Mouse (Mus musculus): ENCODE measurements around the gene Tubb2b.
A peak's percentile ranks its signal among the peaks of the same experiment; 100 is the strongest.
"Not testable (repeated sequence)": the region's sequence is repeated elsewhere in the genome, so short reads cannot be mapped to it uniquely, and the experiment has no call there.

Tubb2b gene

GRCm38 (mm10) chr13:34106999-34107398, 23.3 kb downstream of the Tubb2b start:
- no peak for DNase-seq (ENCODE audit: low spot score)

DNA sequence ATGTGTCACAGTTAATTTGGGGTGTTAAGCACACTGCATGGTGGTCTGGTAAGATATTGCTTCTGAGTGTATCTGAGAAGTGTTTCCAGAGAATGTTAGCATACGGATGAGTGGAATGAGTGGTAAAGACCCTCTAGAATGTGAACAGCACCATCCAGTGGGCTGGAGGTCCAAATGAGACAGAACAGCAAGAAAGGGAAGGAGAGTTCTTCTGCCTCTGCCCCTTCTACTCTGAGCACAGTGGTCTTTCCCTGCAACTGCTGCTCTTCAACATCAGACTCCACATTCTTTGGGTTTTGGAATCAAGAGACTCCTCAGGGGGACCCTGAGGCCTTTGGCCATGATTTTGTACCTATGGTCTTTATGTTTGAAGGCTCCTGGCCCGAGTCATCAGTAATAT, 24.0 kb downstream of the Tubb2b start:
- no peak for DNase-seq (ENCODE audit: low spot score)

DNA sequence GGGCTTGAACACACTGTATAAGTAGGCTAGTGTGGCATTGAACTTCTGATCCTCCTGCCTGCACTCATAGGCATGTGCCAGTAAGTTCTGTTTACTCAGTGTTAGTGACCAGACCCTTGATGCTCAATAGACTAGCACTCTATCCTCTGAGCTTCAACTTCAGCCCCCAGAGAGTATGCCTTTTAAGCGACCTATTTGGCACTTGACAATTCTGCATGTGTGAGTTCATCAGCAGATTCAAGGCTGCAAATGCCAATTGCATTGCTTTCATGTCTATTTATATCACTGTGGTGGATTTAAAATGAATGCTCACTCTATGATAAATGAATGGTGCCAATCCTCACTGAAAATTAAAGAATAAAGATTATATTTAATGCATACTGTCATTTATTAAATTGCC, 24.9 kb downstream of the Tubb2b start:
- DNase-seq (ENCODE audit: low spot score) = no peak

GRCm38 (mm10) chr13:34101908-34102307, 28.4 kb downstream of the Tubb2b start:
- DNase-seq (ENCODE audit: low spot score) = no peak

GRCm38 (mm10) chr13:34101247-34101646, 29.0 kb downstream of the Tubb2b start:
- DNase-seq (ENCODE audit: low spot score) = no peak

GRCm38 (mm10) chr13:34100733-34101132, 29.5 kb downstream of the Tubb2b start:
- DNase-seq (ENCODE audit: low spot score) = no peak

GRCm38 (mm10) chr13:34097086-34097485, 33.2 kb downstream of the Tubb2b start:
- DNase-seq (ENCODE audit: low spot score) = no peak

DNA sequence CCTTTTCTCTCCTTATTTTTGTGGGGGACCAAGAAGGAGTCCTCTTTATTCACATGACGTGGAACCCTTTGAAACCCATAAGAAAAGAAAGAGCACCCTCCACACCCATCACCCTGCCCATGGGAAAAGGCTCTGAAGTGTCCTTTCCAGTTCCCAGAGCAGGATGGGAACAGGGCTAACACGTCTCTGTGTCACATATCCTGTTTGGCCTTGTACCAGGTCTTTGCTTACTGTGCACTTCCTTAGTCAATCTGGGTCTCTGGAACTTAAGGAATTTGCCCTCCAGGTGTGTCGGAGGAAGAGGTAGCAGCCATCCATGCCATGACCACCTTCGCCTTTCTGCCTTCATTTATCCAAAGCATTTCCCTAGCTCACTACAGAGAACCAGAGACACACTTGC, 33.8 kb downstream of the Tubb2b start:
- DNase-seq (ENCODE audit: low spot score) = no peak

GRCm38 (mm10) chr13:34095542-34096435, 34.5 kb downstream of the Tubb2b start:
- DNase-seq (ENCODE audit: low spot score) = peak; percentile 86

GRCm38 (mm10) chr13:34089358-34089757, 40.9 kb downstream of the Tubb2b start:
- no peak for DNase-seq (ENCODE audit: low spot score)

GRCm38 (mm10) chr13:34088871-34089288, 41.4 kb downstream of the Tubb2b start:
- no peak for DNase-seq (ENCODE audit: low spot score)

DNA sequence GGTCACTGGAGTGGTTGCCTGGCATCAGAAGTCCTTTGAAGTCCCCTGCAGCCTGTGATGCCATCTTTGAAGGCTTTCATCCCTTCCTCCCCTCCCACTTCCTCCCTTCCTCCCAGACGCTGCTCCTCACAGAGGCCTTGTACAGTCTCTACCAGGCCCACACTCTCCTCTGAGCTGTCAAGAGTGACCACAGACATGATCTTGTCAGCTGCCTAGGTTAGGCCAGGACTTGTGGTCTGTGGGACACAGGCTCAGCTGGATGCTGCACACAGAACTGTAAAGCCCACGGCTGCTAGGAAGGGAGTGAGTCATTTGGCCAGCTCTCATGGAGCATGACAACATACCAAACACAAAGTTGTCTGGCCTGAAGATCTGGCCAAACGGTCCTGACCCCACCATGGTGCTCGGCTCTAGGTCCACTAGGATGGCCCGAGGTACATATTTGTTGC, 42.0 kb downstream of the Tubb2b start:
- DNase-seq (ENCODE audit: low spot score) = not testable (repeated sequence)

DNA sequence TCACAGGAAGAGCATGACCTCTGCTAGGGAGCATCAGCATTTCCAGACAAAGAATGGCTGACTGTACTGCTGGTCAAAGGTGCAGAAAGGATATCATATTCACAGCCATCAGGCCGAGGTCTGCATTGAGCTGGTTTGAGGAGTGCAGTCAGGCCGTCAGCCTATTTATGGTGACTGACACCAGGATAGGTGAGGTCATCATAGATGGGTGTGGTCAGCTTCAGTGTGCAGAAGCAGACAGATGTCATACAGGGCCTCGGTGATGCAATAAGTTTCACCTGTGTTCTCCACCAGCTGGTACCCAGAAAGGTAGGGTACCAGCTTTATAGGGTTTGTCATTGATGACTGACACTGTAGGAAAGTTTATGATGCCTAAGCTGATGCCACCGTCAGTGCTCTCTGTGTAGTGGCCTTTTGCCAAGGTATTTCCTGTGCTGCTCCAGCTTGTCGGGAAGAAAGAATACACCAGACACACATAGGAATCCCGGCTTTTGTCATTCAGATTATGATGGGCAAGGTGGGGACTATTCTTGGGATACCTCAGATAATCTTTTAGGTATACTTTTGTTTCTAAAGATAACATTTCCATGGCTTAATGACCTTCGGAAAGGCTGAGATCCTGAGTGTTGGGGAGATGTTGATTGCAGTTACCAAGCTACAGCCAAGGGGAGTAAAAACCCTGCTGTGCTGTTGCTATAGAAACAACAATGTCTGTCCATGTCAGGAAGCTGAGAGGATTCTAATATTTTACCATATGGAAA, 43.0 kb downstream of the Tubb2b start:
- DNase-seq (ENCODE audit: low spot score) = no peak

- no peak for DNase-seq (ENCODE audit: low spot score)
Measured at GRCm38 (mm10) chr13:34084026-34084750, 46.1 kb downstream of the Tubb2b start.

- DNase-seq (ENCODE audit: low spot score) = no peak
Measured at GRCm38 (mm10) chr13:34081926-34082325, 48.3 kb downstream of the Tubb2b start.

DNA sequence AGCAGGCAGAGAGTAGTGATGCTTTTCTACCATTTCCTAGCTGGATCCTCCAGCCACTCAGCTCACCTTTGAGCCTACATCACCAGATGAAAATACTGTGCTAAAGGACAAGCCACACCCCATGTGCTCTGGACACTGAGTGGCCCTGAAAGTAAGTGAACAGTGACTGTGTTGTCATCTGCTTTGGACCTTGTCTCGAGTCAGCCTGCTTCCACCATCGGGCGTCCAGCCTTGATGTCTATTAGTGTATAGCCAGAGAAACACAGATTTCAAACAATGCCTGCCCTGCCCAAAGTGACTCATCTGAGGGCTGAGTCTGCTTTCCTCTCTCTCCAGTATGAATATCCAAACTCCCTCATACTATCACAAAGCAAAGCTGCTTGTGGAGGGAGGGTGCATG, 50.5 kb downstream of the Tubb2b start:
- no peak for DNase-seq (ENCODE audit: low spot score)

DNA sequence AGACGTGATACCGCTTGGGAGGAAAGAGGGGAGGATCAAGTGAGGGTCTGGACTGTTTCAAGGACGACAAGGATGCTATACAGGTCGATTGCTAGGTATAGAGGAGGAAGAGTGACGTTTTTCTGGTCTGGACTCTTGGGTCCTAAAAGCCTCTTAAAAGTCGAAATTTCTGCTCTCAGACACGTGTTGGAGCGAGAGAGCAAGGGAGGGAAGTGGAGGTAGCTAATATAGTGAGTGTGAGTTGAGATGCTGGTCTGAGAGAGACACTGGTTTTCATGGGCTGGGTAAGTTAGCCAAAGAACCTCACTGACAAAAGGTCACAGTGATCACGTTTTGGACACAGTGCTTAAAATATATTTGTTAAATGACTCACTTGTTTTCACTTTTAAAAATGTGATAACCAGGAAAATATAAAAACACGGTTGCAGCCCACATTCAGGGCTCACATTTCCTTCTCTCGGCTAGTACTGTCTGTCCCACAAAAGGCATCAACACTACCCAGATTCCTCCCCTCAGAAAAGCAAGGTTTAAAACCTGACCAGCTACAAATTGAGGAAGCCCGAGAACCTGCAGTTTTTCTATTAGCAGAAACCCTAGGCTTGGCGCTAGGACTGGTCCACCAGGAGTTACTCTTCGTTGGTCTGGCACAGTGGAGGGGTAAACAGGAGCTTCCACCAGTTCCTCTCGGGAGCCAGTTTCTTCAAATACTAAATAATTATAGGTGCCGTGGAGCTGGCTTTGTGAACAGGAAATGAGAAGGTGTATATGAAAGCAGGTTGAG, 51.6 kb downstream of the Tubb2b start:
- no peak for DNase-seq (ENCODE audit: low spot score)

GRCm38 (mm10) chr13:34077492-34078271, 52.6 kb downstream of the Tubb2b start, which contains the start of gene Tubb2a:
Tubb2a (minus strand) TSS chr13:34078007.
- DNase-seq (ENCODE audit: low spot score) = peak; percentile 92
